ENCODE assay signal across 20 mouse cellular contexts in genomic region chr7:117185891-117186290, GRCm38 (mm10).
"Had no signal": no experiment of that assay in that cellular context is flagged by ENCODE, and none has a peak within 500 bp of the region (broad histone marks: within the 10 kb centered on the region; RNA-seq: fewer than 3 reads in every experiment).

No protein-coding gene starts in this region.

- H3K4me3 ChIP-seq: kidney, embryonic 15.5 days; limb, embryonic 12.5 days; limb, embryonic 15.5 days; midbrain, embryonic 12.5 days; midbrain, embryonic 15.5 days; neural tube, embryonic 12.5 days had no signal

- DNase-seq: kidney, adult 11 months; kidney, adult 8-10 months; kidney, postnatal 10 days; kidney, postnatal 36 days; left cerebral cortex, postnatal 4 days; liver, postnatal 0 days; lung, embryonic 14.5 days; retina, postnatal 1 day; thymus, postnatal 36 days had no signal

- ATAC-seq: liver, postnatal 0 days; lung, postnatal 0 days; midbrain, embryonic 15.5 days had no signal

- H3K9ac ChIP-seq: kidney, embryonic 15.5 days; limb, embryonic 12.5 days; limb, embryonic 15.5 days; liver, embryonic 14.5 days; liver, postnatal 0 days; lung, embryonic 14.5 days; midbrain, embryonic 12.5 days; midbrain, embryonic 15.5 days; neural tube, embryonic 12.5 days had no signal

- H3K36me3 ChIP-seq: kidney, embryonic 15.5 days; limb, embryonic 12.5 days; limb, embryonic 15.5 days; midbrain, embryonic 12.5 days; midbrain, embryonic 15.5 days; neural tube, embryonic 12.5 days had no signal

- H3K9me3 ChIP-seq: kidney, embryonic 15.5 days; limb, embryonic 12.5 days; limb, embryonic 15.5 days; midbrain, embryonic 12.5 days; midbrain, embryonic 15.5 days; neural tube, embryonic 12.5 days had no signal

- H3K27me3 ChIP-seq: kidney, embryonic 15.5 days; limb, embryonic 12.5 days; limb, embryonic 15.5 days; midbrain, embryonic 12.5 days; midbrain, embryonic 15.5 days; neural tube, embryonic 12.5 days had no signal

- H3K4me1 ChIP-seq: kidney, embryonic 15.5 days; limb, embryonic 12.5 days; limb, embryonic 15.5 days; midbrain, embryonic 12.5 days; midbrain, embryonic 15.5 days; neural tube, embryonic 12.5 days had no signal

- H3K27ac ChIP-seq: kidney, embryonic 15.5 days; limb, embryonic 12.5 days; limb, embryonic 15.5 days; liver, embryonic 14.5 days; macrophage; midbrain, embryonic 12.5 days; midbrain, embryonic 15.5 days; neural tube, embryonic 12.5 days; stomach, postnatal 0 days had no signal

- H3K4me2 ChIP-seq: kidney, embryonic 15.5 days; limb, embryonic 12.5 days; limb, embryonic 15.5 days; liver, embryonic 11.5 days; lung, embryonic 14.5 days; midbrain, embryonic 12.5 days; midbrain, embryonic 15.5 days; neural tube, embryonic 12.5 days had no signal
